Mouse (Mus musculus) limb, embryonic 13.5 days (tissue): ENCODE measurements at regions not wholly inside any gene's neighbourhood (a gene's known extent, or its start where the extent isn't known, plus 50 kb on each side); places are given as distances from the start of the nearest gene placed in this dataset.

Source experiments
- ATAC-seq: fragments of 200-750 bp; cut with Nextera tagmentation; 2 replicates; pipeline ENCODE4 v1.8.0; 2017; ENCODE audit warnings: low read depth, moderate number of reproducible peaks, moderate TSS enrichment; ENCODE audit not compliant: low FRiP score
- H3K27ac ChIP-seq: fragments of 300-500 bp; sonication (generic); 2 replicates; pipeline ENCODE4 v1.5.1; 2015; ENCODE audit warnings: inconsistent platforms, mild to moderate bottlenecking, moderate library complexity
- H3K27me3 ChIP-seq: fragments of 300-500 bp; sonication (generic); 2 replicates; pipeline ENCODE4 v1.6.1; 2015; ENCODE audit warnings: mild to moderate bottlenecking, inconsistent platforms
- H3K36me3 ChIP-seq: fragments of 300-500 bp; sonication (generic); 2 replicates; pipeline ENCODE4 v1.6.1; 2015; ENCODE audit warnings: inconsistent platforms, mild to moderate bottlenecking, moderate library complexity
- H3K4me1 ChIP-seq: fragments of 300-500 bp; sonication (generic); 2 replicates; pipeline ENCODE4 v1.6.1; 2015; ENCODE audit warnings: inconsistent platforms
- H3K4me2 ChIP-seq: fragments of 300-500 bp; sonication (generic); replicated peaks from 2 replicates; pipeline ENCODE4 v1.6.1; 2015; ENCODE audit warnings: inconsistent platforms, mild to moderate bottlenecking, moderate library complexity
- H3K4me3 ChIP-seq: fragments of 300-500 bp; sonication (generic); 2 replicates; pipeline ENCODE4 v1.5.1; 2015; ENCODE audit warnings: moderate library complexity, mild to moderate bottlenecking, inconsistent platforms
- H3K9ac ChIP-seq: fragments of 300-500 bp; sonication (generic); 2 replicates; pipeline ENCODE4 v1.6.1; 2015; ENCODE audit warnings: mild to moderate bottlenecking, inconsistent platforms
- H3K9me3 ChIP-seq: fragments of 300-500 bp; sonication (generic); 2 replicates; pipeline ENCODE4 v1.6.1; 2016; ENCODE audit warnings: inconsistent platforms
- WGBS: fragments of 180-500 bp; shearing (Covaris S2); methylation state at CpG from one replicate; pipeline ENCODE4 v1.1.7; 2015; 5-methylcytosine and 5-hydroxymethylcytosine counted together

DNA sequence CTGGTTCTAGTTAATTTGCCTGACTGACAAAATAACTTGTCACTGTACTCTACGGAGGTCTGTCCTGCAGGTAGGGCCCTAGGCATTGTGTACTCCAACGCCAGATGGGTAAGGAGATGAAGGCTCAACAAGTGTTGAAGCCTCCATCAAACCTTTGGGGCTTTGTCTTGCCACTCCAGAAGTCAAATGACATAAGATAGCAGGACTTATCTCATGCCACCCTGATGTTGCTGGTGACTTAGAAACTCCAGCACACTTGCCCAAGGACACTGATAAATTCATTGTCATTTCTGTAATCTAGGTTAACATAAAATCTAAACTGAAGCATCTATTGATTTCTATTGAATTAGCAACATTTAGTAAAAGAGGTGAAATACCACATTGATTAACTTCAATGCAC, 1097.5 kb downstream of the Pla2g4a start:
- Histone ChIP-seq H3K9ac (no peak overlapping the region), H3K9me3 (no peaks in the 10 kb centered on the region), H3K36me3 (no peaks in the 10 kb centered on the region), H3K4me3 (no peak overlapping the region), H3K4me2 (no peak overlapping the region), H3K27me3 (no peaks in the 10 kb centered on the region), H3K4me1 (no peaks in the 10 kb centered on the region), H3K27ac (no peak overlapping the region)
- no peak for ATAC-seq
- 64% methylated on average over 2 of the region's 2 CpGs for WGBS

DNA sequence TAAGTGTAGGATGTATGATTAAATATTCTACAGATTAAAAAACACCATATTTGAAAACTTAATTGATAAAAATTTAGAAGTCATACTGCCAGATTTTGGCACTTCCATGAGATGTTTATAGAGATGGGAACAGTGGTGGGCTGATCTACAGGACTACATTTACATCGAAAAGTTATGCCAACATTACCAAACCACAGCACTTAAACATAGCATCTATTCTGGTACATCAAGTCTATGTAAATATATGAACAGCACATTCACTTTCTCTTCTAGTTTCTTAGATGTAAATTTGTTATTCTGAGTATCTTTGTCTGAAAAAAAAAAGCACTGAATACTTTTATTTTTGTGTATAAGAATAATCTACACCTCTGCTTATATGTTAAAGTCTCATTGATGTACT, 1108.1 kb downstream of the Pla2g4a start:
- Histone ChIP-seq H3K27me3 (no peaks in the 10 kb centered on the region), H3K27ac (no peak overlapping the region), H3K9me3 (no peaks in the 10 kb centered on the region), H3K4me3 (no peak overlapping the region), H3K9ac (no peak overlapping the region), H3K4me2 (no peak overlapping the region), H3K36me3 (no peaks in the 10 kb centered on the region), H3K4me1 (no peaks in the 10 kb centered on the region)
- ATAC-seq: no peak
- WGBS: 92% methylated on average over 1 of the region's 1 CpGs

DNA sequence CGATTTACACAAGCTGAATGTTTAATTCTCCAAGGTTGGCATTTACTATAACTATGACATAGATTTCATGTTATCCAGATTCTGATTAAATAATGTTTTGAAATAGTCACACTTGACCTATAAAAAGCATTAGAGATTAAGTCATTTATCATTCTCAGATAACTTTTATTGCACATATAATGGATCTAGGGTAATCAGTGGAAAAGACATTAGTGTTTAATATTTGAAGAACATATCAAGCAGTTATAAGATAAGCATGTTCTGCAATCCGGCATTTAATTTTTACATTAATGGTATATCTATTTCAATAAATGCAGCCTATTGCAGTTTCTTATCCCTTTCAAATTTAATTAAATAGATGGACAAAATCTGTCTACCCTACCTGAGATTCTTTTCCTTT, 1114.5 kb downstream of the Pla2g4a start:
- WGBS: 84% methylated on average over 2 of the region's 2 CpGs
- no peaks in the 10 kb centered on the region for H3K36me3 ChIP-seq

DNA sequence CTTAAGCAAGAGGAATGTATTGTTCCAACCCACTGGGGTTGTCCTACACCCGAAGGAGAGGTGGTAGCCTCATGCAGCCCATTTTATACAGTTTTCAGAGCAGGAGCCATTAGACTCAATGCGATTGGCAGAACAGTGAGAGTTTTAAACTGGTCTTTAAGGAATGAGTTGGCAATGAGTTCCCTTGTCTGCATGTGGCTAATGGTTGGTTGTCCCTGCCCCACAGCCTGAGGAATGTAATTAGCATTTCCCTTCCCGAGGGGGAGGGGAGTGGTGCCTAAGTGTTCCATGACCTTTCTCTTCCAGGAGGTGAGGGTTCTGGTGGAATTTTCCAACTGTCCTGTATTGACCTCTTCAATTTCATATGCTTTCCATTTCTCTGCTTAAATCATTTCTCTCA, 1137.9 kb downstream of the Pla2g4a start:
- Histone ChIP-seq H3K36me3 (no peaks in the 10 kb centered on the region), H3K4me3 (no peak overlapping the region), H3K27ac (no peak overlapping the region), H3K9ac (no peak overlapping the region), H3K9me3 (no peaks in the 10 kb centered on the region), H3K27me3 (no peaks in the 10 kb centered on the region), H3K4me1 (no peaks in the 10 kb centered on the region), H3K4me2 (no peak overlapping the region)
- no peak for ATAC-seq
- WGBS: 48% methylated on average over 3 of the region's 3 CpGs

More for the DNA sequence above, 1114.5 kb downstream of the Pla2g4a start:
- H3K4me3 ChIP-seq: no peak overlapping the region
- H3K27ac ChIP-seq: no peak overlapping the region
- H3K27me3 ChIP-seq: no peaks in the 10 kb centered on the region
- no peak overlapping the region for H3K9ac ChIP-seq
- no peak for ATAC-seq
- no peak overlapping the region for H3K4me2 ChIP-seq
- H3K4me1 ChIP-seq: no peaks in the 10 kb centered on the region
- H3K9me3 ChIP-seq: no peaks in the 10 kb centered on the region

DNA sequence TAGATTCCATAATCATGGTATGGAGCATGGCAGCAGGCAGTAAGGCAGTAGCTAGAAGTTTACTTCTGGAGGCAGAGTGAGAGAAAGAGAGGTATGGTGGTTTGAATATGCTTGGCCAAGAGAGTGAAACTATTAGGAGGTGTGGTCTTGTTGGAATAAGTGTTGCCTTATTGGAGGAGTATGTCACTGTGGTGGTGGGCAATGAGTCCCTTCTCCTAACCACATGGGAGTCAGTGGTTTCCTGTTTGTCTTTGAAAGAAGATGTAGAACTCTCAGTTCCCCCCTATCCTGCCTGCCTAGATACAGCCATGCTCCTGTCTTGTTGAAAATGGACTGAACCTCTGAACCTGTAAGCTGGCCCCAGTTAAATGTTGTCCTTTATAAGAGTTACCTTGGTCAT, 1152.4 kb downstream of the Pla2g4a start:
- Histone ChIP-seq H3K36me3 (no peaks in the 10 kb centered on the region), H3K9me3 (no peaks in the 10 kb centered on the region), H3K9ac (no peak overlapping the region), H3K4me2 (no peak overlapping the region), H3K27me3 (no peaks in the 10 kb centered on the region), H3K27ac (no peak overlapping the region), H3K4me1 (no peaks in the 10 kb centered on the region), H3K4me3 (no peak overlapping the region)
- no peak for ATAC-seq

DNA sequence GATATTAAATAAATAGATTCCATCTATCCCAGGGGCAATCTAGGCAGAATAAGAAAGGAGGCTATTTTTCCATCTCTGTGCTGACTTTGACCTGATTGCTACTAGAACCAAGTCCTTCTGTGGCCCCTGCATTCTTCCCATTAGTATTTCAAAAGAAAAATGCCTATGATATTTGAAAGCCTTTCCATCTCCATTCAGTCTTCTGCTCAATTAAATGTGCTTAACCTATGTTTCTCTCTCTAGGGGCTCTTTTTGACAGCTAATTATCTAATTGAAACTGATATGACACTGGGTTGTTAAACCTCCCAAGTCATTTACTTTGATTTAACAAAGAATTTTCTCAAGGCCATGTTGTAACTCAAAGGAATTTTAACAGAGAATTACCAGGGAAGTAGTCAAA, 1164.0 kb downstream of the Pla2g4a start:
- Histone ChIP-seq H3K27ac (no peak overlapping the region), H3K4me1 (no peaks in the 10 kb centered on the region), H3K9me3 (no peaks in the 10 kb centered on the region), H3K27me3 (no peaks in the 10 kb centered on the region), H3K4me3 (no peak overlapping the region), H3K36me3 (no peaks in the 10 kb centered on the region), H3K9ac (no peak overlapping the region), H3K4me2 (no peak overlapping the region)
- no peak for ATAC-seq

DNA sequence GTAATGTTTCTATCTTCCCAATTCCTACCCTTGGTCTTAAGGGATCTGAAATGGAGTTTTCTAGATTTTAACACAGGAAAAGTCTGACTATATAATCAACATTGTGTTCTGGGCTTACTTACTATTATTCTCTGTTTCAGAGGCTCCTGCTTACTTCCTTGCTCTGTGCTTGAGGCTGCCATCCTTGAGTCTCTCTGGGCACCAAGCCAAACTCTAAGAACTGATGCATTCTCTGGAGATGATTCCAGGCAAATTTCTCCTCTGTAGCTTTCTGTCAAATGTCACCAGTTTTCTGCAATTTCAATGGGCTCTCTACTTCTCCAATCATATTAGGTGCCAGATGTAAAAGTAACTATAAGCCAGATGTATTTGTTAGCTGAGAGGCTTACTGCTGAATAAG, 1210.3 kb downstream of the Pla2g4a start:
- Histone ChIP-seq H3K27ac (no peak overlapping the region), H3K27me3 (no peaks in the 10 kb centered on the region), H3K4me1 (no peaks in the 10 kb centered on the region), H3K9me3 (no peaks in the 10 kb centered on the region), H3K36me3 (no peaks in the 10 kb centered on the region), H3K9ac (no peak overlapping the region), H3K4me3 (no peak overlapping the region), H3K4me2 (no peak overlapping the region)
- no peak for ATAC-seq

DNA sequence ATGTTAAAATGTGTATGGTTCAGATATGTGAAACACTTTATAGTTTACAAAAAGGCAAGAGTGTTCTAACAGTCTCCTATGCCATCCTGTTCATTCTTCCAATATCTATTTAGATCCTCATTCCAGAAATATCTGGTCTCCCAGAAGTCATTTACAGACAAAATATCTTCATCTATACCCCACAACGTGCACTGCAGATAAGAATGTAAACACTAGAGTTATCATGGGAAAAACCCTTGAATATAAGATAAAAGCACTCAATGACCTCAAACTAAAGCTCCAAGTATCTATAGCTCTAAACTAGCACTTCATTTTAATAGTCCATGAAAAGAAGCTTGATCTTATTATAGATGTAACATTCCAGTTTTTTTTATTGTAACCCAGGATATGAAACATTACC, 1239.0 kb downstream of the Pla2g4a start:
- H3K9me3 ChIP-seq: no peaks in the 10 kb centered on the region
- no peak overlapping the region for H3K4me3 ChIP-seq
- no peaks in the 10 kb centered on the region for H3K36me3 ChIP-seq
- H3K27ac ChIP-seq: no peak overlapping the region
- no peak overlapping the region for H3K9ac ChIP-seq
- H3K4me1 ChIP-seq: no peaks in the 10 kb centered on the region
- no peak overlapping the region for H3K4me2 ChIP-seq
- no peak for ATAC-seq
- 48% methylated on average over 1 of the region's 1 CpGs for WGBS
- no peaks in the 10 kb centered on the region for H3K27me3 ChIP-seq

DNA sequence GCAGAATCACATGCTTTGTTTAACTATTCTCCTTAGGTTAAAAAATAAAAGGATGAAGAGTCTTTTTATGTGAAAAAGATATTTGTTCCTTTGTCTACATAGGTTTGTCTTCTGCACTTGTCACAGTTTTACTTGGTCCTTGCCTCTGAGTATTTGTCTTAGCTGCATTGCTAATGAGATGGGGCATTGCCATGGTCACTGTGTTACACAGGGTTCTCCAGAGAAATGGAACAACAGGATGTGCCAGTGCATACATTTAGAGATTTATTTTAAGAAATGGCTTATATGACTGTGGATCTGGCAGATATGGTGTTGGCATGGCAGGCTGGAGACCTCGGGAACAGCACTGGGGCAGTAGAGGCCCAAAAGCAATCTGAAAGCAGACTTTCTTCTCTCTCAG, 1239.7 kb downstream of the Pla2g4a start:
- H3K27ac ChIP-seq: no peak overlapping the region
- no peak overlapping the region for H3K9ac ChIP-seq
- WGBS: 70% methylated on average over 1 of the region's 1 CpGs
- H3K27me3 ChIP-seq: no peaks in the 10 kb centered on the region
- no peak overlapping the region for H3K4me2 ChIP-seq
- H3K4me1 ChIP-seq: no peaks in the 10 kb centered on the region
- no peak overlapping the region for H3K4me3 ChIP-seq
- H3K9me3 ChIP-seq: no peaks in the 10 kb centered on the region
- ATAC-seq: no peak
- H3K36me3 ChIP-seq: no peaks in the 10 kb centered on the region

DNA sequence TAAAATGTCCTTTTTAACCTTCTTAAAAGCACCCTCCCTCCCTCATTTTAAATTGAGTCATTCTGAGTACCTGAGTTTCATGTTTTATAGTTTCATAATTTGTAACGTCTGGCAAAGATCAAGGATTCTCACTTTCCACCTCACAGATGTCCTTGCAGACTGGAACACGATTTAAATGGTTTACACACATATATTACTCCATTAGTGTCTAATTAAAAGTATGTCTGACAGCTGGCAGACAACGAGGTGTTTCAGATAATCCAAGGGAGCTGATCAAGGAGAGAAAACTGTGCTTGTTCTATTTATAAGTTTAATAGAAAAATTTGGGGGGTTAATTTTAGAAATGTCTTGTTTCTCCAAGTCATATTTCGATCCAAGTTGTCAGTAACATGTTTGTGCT, 1240.1 kb downstream of the Pla2g4a start:
- Histone ChIP-seq H3K27ac (no peak overlapping the region), H3K27me3 (no peaks in the 10 kb centered on the region), H3K36me3 (no peaks in the 10 kb centered on the region), H3K4me3 (no peak overlapping the region), H3K9ac (no peak overlapping the region), H3K9me3 (no peaks in the 10 kb centered on the region), H3K4me2 (no peak overlapping the region), H3K4me1 (no peaks in the 10 kb centered on the region)
- ATAC-seq: no peak
- WGBS: 23% methylated on average over 4 of the region's 4 CpGs

DNA sequence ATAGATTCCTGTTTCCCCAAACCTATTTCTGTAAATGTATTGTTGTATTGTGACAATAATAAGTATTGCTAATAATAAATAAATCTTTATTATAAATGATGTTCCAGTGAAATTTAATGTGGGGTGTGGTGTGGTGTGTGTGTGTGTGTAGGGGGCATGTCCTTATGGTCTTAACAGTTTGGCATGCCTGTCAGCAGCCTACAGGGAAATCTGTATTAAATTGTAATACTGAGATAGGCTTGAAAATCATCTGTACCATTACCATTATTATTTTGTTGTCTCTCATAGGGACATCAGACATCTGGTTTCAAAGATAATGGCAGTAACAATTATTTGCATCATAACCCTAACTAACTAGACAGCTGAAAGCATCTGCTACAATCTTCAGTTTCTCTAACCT, 1253.0 kb downstream of the Pla2g4a start:
- Histone ChIP-seq H3K9me3 (no peaks in the 10 kb centered on the region), H3K4me3 (no peak overlapping the region), H3K4me1 (no peaks in the 10 kb centered on the region), H3K27me3 (no peaks in the 10 kb centered on the region), H3K4me2 (no peak overlapping the region), H3K27ac (no peak overlapping the region), H3K36me3 (no peaks in the 10 kb centered on the region), H3K9ac (no peak overlapping the region)
- ATAC-seq: no peak

DNA sequence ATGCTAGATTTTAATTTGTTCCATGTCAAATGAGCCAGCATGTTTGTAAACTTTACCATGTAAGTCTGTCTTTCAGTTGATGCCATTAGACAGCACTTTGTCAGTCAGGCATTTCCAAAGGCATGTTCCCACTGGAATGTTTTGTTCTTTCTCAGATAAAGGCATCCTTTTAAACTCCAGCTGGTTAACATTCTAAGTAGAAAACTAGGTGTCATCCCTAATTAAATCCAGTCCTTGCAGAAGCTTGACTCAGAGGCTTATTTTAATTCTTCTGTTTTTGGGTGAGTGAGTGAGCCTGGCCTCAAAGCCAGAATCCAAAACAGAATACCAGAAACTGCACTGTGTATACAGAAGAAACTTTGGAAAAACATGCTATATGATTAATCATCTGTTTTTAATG, 1253.4 kb downstream of the Pla2g4a start:
- Histone ChIP-seq H3K27ac (no peak overlapping the region), H3K9ac (no peak overlapping the region), H3K27me3 (no peaks in the 10 kb centered on the region), H3K36me3 (no peaks in the 10 kb centered on the region), H3K4me2 (no peak overlapping the region), H3K4me1 (no peaks in the 10 kb centered on the region), H3K9me3 (no peaks in the 10 kb centered on the region), H3K4me3 (no peak overlapping the region)
- no peak for ATAC-seq

DNA sequence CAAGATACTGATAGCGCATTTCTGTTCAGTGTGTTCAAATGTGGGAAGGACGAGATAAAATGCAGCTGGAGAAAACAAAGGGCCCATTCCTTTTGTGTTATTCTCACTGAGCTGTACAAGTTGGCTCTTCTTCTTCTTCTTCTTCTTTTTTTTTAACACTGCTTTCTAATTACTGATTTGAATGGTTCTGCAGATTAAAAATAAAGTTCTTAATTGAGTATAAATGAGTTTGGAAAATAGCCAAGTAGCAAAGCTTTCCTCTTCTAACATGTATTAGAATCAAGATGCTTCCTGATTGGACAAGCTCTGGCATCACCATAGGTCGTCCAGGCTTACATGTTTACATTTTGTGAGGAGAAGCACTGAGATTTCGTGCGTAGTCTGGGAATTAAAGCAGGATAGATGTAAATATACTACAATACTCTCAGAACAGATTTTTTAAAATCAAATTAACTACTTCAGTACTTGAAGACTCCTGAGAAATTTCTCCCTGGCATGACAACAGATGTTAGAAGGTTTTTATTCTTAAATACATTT, 1254.8 kb downstream of the Pla2g4a start:
- Histone ChIP-seq H3K9ac (no peak overlapping the region), H3K4me1 (no peaks in the 10 kb centered on the region), H3K9me3 (no peaks in the 10 kb centered on the region), H3K36me3 (no peaks in the 10 kb centered on the region), H3K27ac (no peak overlapping the region), H3K27me3 (no peaks in the 10 kb centered on the region), H3K4me3 (no peak overlapping the region), H3K4me2 (no peak overlapping the region)
- no peak for ATAC-seq
- 77% methylated on average over 5 of the region's 5 CpGs for WGBS

DNA sequence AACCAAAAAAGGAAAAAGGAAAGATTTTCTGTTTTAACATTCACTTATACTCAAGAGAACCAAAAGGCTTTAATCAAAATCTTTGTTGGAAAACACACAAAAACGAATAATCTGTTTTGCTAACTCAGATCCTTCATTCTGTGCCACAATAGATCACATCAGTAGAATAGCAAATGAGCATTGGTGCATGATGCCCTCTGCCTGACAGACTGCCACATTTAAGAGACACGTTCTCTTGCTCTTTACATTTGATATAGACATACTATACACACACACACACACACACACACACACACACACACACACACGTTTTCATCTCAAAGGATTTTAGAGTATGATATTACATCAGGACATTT, 1260.5 kb downstream of the Pla2g4a start:
- H3K4me1 ChIP-seq: no peaks in the 10 kb centered on the region
- no peaks in the 10 kb centered on the region for H3K36me3 ChIP-seq
- no peak for ATAC-seq
- no peak overlapping the region for H3K9ac ChIP-seq
- H3K27ac ChIP-seq: no peak overlapping the region
- H3K4me3 ChIP-seq: no peak overlapping the region
- WGBS: 68% methylated on average over 3 of the region's 3 CpGs
- H3K27me3 ChIP-seq: no peaks in the 10 kb centered on the region
- H3K9me3 ChIP-seq: no peaks in the 10 kb centered on the region
- no peak overlapping the region for H3K4me2 ChIP-seq
